Comparison of ENCODE assay signal across 11 mouse cellular contexts in genomic region chr5:115333626-115334025, GRCm38 (mm10). TPM values are rescaled to one million over a fixed set of nuclear protein-coding genes. Genes with fewer than 3 reads are reported as not detected.
DNase-seq lines count a peak whose midpoint lies in the region; ATAC-seq and TF ChIP-seq lines count a peak whose summit lies in the region.
"Had no signal": no experiment of that assay in that cellular context is flagged by ENCODE, and none has a peak within 500 bp of the region (broad histone marks: within the 10 kb centered on the region; RNA-seq: fewer than 3 reads in every experiment).

No protein-coding gene starts in this region.

- TF ChIP-seq CTCF in layer of hippocampus, adult 2 months (conservative IDR thresholded peaks at IDR 0.05) = no peak

- H3K4me3 ChIP-seq in layer of hippocampus, adult 2 months = no peak overlapping the region
- H3K4me3 ChIP-seq in erythroblast, embryonic 14.5 days (replicated peaks) = peak overlapping the region; percentile 45
- peak overlapping the region; percentile 69 for H3K4me3 ChIP-seq in megakaryocyte, embryonic 14.5 days (replicated peaks)
- no peak overlapping the region for H3K4me3 ChIP-seq in hindbrain, embryonic 16.5 days (ENCODE audit: low read length)
- H3K4me3 ChIP-seq: forebrain, embryonic 10.5 days; limb, embryonic 10.5 days had no signal

- H3K27me3 ChIP-seq in erythroblast, embryonic 14.5 days (ENCODE audit: control insufficient read depth) = no peaks in the 10 kb centered on the region
- no peaks in the 10 kb centered on the region for H3K27me3 ChIP-seq in megakaryocyte, embryonic 14.5 days (replicated peaks)
- no peaks in the 10 kb centered on the region for H3K27me3 ChIP-seq in hindbrain, embryonic 16.5 days (replicated peaks; ENCODE audit: control insufficient read depth, insufficient read depth, low read length)

- no peaks in the 10 kb centered on the region for H3K9me3 ChIP-seq in erythroblast, embryonic 14.5 days (ENCODE audit: control insufficient read depth, low read length)
- no peaks in the 10 kb centered on the region for H3K9me3 ChIP-seq in megakaryocyte, embryonic 14.5 days
- H3K9me3 ChIP-seq in hindbrain, embryonic 16.5 days (ENCODE audit: control insufficient read depth, low read length) = no peaks in the 10 kb centered on the region
- H3K9me3 ChIP-seq: forebrain, embryonic 10.5 days; limb, embryonic 10.5 days had no signal

- peaks cover 89% of the 10 kb centered on the region for H3K4me1 ChIP-seq in erythroblast, embryonic 14.5 days (ENCODE audit: control insufficient read depth)
- peaks cover 82% of the 10 kb centered on the region for H3K4me1 ChIP-seq in megakaryocyte, embryonic 14.5 days
- peaks cover 8% of the 10 kb centered on the region for H3K4me1 ChIP-seq in hindbrain, embryonic 16.5 days (ENCODE audit: control insufficient read depth, insufficient read depth, low read depth, low read length)

- no peak overlapping the region for H3K9ac ChIP-seq in hindbrain, embryonic 16.5 days (ENCODE audit: low read depth, low read length)

- peak overlapping the region; percentile 59 for H3K27ac ChIP-seq in layer of hippocampus, adult 2 months
- no peak overlapping the region for H3K27ac ChIP-seq in hindbrain, embryonic 16.5 days (ENCODE audit: low read depth, low read length)
- H3K27ac ChIP-seq: forebrain, embryonic 10.5 days; limb, embryonic 10.5 days had no signal

- WGBS in hindbrain, embryonic 16.5 days = 87% methylated on average over 3 of the region's 3 CpGs

- no peak overlapping the region for H3K4me2 ChIP-seq in hindbrain, embryonic 16.5 days (ENCODE audit: low read length)

- H3K36me3 ChIP-seq in erythroblast, embryonic 14.5 days (ENCODE audit: control insufficient read depth) = peaks cover 99% of the 10 kb centered on the region
- H3K36me3 ChIP-seq in megakaryocyte, embryonic 14.5 days (replicated peaks; ENCODE audit: low read length) = peaks cover 94% of the 10 kb centered on the region
- peaks cover 43% of the 10 kb centered on the region for H3K36me3 ChIP-seq in hindbrain, embryonic 16.5 days (ENCODE audit: control insufficient read depth, insufficient read depth, low read length)

- DNase-seq in layer of hippocampus, adult 2 months (ENCODE audit: low spot score in 2 of 2) = no peak
- no peak for DNase-seq in layer of hippocampus, adult 8-10 months (ENCODE audit: low spot score in 2 of 2)
- DNase-seq in MEL-GATA-1-ER (ENCODE audit: extremely low read depth, low read depth) (peak; percentile 89), adipocyte (ENCODE audit: low spot score) (no peak)
- DNase-seq in retina, embryonic 14.5 days (ENCODE audit: low spot score) = no peak
- DNase-seq: kidney, postnatal 4 days had no signal

- ATAC-seq in hindbrain, embryonic 16.5 days = no peak

RNA-seq across cellular contexts. Expression of gene Srsf9, which starts 6.6 kb away (rescaled TPM):
- 100 to 1,000 TPM in 1 of 2 experiments, 10 to 100 TPM in 1; 91.4 to 102 TPM for total RNA-seq in layer of hippocampus, adult 2 months (2021)
- total RNA-seq in layer of hippocampus, adult 8-10 months (2022) = 10 to 100 TPM; 83.6 to 93.5 (median 86.2) TPM
- 5.3 and 5.5 TPM in 2 replicates for polyA plus RNA-seq in erythroblast, embryonic 14.5 days (2012)
- 79.3 and 86.6 TPM in 2 replicates for polyA plus RNA-seq in megakaryocyte, embryonic 14.5 days (2012; ENCODE audit: insufficient read depth, low replicate concordance)
- polyA plus RNA-seq in hindbrain, embryonic 16.5 days (2015; fragmentation: Nextera tagmentation; extraction: Ambion mirVana) = 105 and 128 TPM in 2 replicates

RNA-seq across cellular contexts. Expression of gene Gatc, which starts 7.4 kb away (rescaled TPM):
- 10 to 100 TPM; 19.5 to 20.8 TPM for total RNA-seq in layer of hippocampus, adult 2 months (2021)
- 10 to 100 TPM; 19.1 to 22.9 (median 20.9) TPM for total RNA-seq in layer of hippocampus, adult 8-10 months (2022)
- polyA plus RNA-seq in erythroblast, embryonic 14.5 days (2012) = 1.4 and 1.7 TPM in 2 replicates
- 1.9 and 8.0 TPM in 2 replicates for polyA plus RNA-seq in megakaryocyte, embryonic 14.5 days (2012; ENCODE audit: insufficient read depth, low replicate concordance)
- polyA plus RNA-seq in hindbrain, embryonic 16.5 days (2015; fragmentation: Nextera tagmentation; extraction: Ambion mirVana) = 32.3 and 45.5 TPM in 2 replicates

RNA-seq across cellular contexts. Expression of gene Triap1, which starts 7.4 kb away (rescaled TPM):
- 10 to 100 TPM; 22.3 to 25.4 TPM for total RNA-seq in layer of hippocampus, adult 2 months (2021)
- 10 to 100 TPM; 21.1 to 24.6 (median 22.9) TPM for total RNA-seq in layer of hippocampus, adult 8-10 months (2022)
- 0.33 and 0.72 TPM in 2 replicates for polyA plus RNA-seq in erythroblast, embryonic 14.5 days (2012)
- 7.6 TPM in 1 of 2 replicates, not detected in the other for polyA plus RNA-seq in megakaryocyte, embryonic 14.5 days (2012; ENCODE audit: insufficient read depth, low replicate concordance)
- 51.3 and 52.8 TPM in 2 replicates for polyA plus RNA-seq in hindbrain, embryonic 16.5 days (2015; fragmentation: Nextera tagmentation; extraction: Ambion mirVana)

RNA-seq across cellular contexts. Expression of gene Cox6a1, which starts 15.2 kb away (rescaled TPM):
- 100 to 1,000 TPM; 685 to 700 TPM for total RNA-seq in layer of hippocampus, adult 2 months (2021)
- 100 to 1,000 TPM; 621 to 774 (median 709) TPM for total RNA-seq in layer of hippocampus, adult 8-10 months (2022)
- 742 and 772 TPM in 2 replicates for polyA plus RNA-seq in erythroblast, embryonic 14.5 days (2012)
- polyA plus RNA-seq in megakaryocyte, embryonic 14.5 days (2012; ENCODE audit: insufficient read depth, low replicate concordance) = 3,165 and 8,052 TPM in 2 replicates
- polyA plus RNA-seq in hindbrain, embryonic 16.5 days (2015; fragmentation: Nextera tagmentation; extraction: Ambion mirVana) = 1,192 and 1,343 TPM in 2 replicates

RNA-seq across cellular contexts. Expression of gene Dynll1, which starts 32.8 kb away (rescaled TPM):
- total RNA-seq in layer of hippocampus, adult 2 months (2021) = 100 to 1,000 TPM; 727 to 730 TPM
- 100 to 1,000 TPM; 630 to 827 (median 734) TPM for total RNA-seq in layer of hippocampus, adult 8-10 months (2022)
- 85.2 and 91.7 TPM in 2 replicates for polyA plus RNA-seq in erythroblast, embryonic 14.5 days (2012)
- 552 and 565 TPM in 2 replicates for polyA plus RNA-seq in megakaryocyte, embryonic 14.5 days (2012; ENCODE audit: insufficient read depth, low replicate concordance)
- polyA plus RNA-seq in hindbrain, embryonic 16.5 days (2015; fragmentation: Nextera tagmentation; extraction: Ambion mirVana) = 1,172 and 1,268 TPM in 2 replicates

Comparison
In these comparisons a context has a peak if more than half of its experiments do, and no peak if none do; other contexts are left out.
1. H3K4me3 ChIP-seq: peak in erythroblast, embryonic 14.5 days (single experiment) and megakaryocyte, embryonic 14.5 days (single experiment); none in layer of hippocampus, adult 2 months (single experiment) and hindbrain, embryonic 16.5 days (single experiment).
2. RNA of gene Srsf9, which starts 6.6 kb away (polyA plus RNA-seq): 105 to 128 TPM in hindbrain, embryonic 16.5 days and 79.3 to 86.6 TPM in megakaryocyte, embryonic 14.5 days; 5.3 to 5.5 TPM in erythroblast, embryonic 14.5 days; every median in the first group is over 10 times any median in the second.